Mouse (Mus musculus) heart, adult 2 months (tissue): ENCODE data around the gene Ano1. TPM values are rescaled to one million over a fixed set of nuclear protein-coding genes. Genes with fewer than 3 reads are reported as not detected.
A peak's percentile ranks its signal among the peaks of the same experiment; 100 is the strongest.

Source experiments
- DNase-seq, 2 experiments: peaks; one replicate each; pipeline ENCODE4 v3.0.0; 2021
- H3K27ac ChIP-seq: fragments of 200-600 bp; 2 replicates; pipeline ENCODE4 v1.8.1; 2022
- H3K27me3 ChIP-seq: fragments of 200-500 bp; 2 replicates; pipeline ENCODE4 v1.6.1; 2012; ENCODE audit warnings: mild to moderate bottlenecking, low read length, inconsistent platforms, mixed read lengths; ENCODE audit not compliant: control insufficient read depth, insufficient read depth
- H3K36me3 ChIP-seq: fragments of 200-500 bp; 2 replicates; pipeline ENCODE4 v1.6.1; 2012; ENCODE audit warnings: low read length, inconsistent platforms; ENCODE audit not compliant: control insufficient read depth, insufficient read depth
- H3K4me1 ChIP-seq: fragments of 200-500 bp; 2 replicates; pipeline ENCODE4 v1.6.1; 2011; ENCODE audit warnings: low read length; ENCODE audit not compliant: control insufficient read depth, insufficient read depth
- H3K4me3 ChIP-seq: fragments of 200-600 bp; 2 replicates; pipeline ENCODE4 v1.8.1; 2022
- H3K79me2 ChIP-seq: fragments of 200-500 bp; replicated peaks from 2 replicates; pipeline ENCODE4 v1.6.1; 2012; ENCODE audit warnings: mild to moderate bottlenecking, inconsistent platforms, low read length, moderate library complexity, mixed read lengths; ENCODE audit not compliant: control insufficient read depth, insufficient read depth
- H3K9ac ChIP-seq: fragments of 200-500 bp; 2 replicates; pipeline ENCODE4 v1.6.1; 2012; ENCODE audit warnings: low read depth, mild to moderate bottlenecking, control low read depth, inconsistent platforms, low read length, mixed read lengths
- CTCF ChIP-seq: fragments of 200-600 bp; IDR thresholded peaks from 2 replicates; pipeline ENCODE4 v1.8.1; 2022; ENCODE audit warnings: antibody characterized with exemption, mild to moderate bottlenecking, moderate library complexity
- EP300 ChIP-seq: fragments of 200-500 bp; IDR thresholded peaks from 2 replicates; pipeline ENCODE4 v1.6.1; 2011; ENCODE audit warnings: low read depth, low read length, control low read depth; ENCODE audit not compliant: insufficient read depth
- POLR2A ChIP-seq: fragments of 200-500 bp; IDR thresholded peaks from 2 replicates; pipeline ENCODE4 v1.6.1; 2011; ENCODE audit warnings: mild to moderate bottlenecking, low read depth, low read length, control low read depth; ENCODE audit not compliant: insufficient read depth
- WGBS: fragments of 180-500 bp; shearing (Covaris S2); methylation state at CpG from one replicate; pipeline ENCODE4 v1.1.7; 2018; 5-methylcytosine and 5-hydroxymethylcytosine counted together
- intact Hi-C: fragments of 180-260 bp; cut with DNase I; formaldehyde crosslinking; loops from one replicate; pipeline ENCODE4 v1.15.1; 2025
- polyA plus RNA-seq: library from polyadenylated mRNA; depleted of rRNA; stranded (reverse); fragments of >200 nt; gene quantifications from 2 replicates; pipeline ENCODE4 v1.2.3, GENCODE M21; 2012
- total RNA-seq, 2 experiments: library from RNA; stranded (reverse); gene quantifications; 2 replicates each; pipeline ENCODE4 v1.2.3; 2021

The Ano1 gene
- total and polyA plus RNA-seq, 3 experiments = 11.1 to 12.5 (median 11.7) TPM

- no peaks in the 10 kb centered on the region for H3K27me3 ChIP-seq
- H3K4me3 ChIP-seq = no peak overlapping the region
- no peak for DNase-seq
- WGBS = 51% methylated on average over 36 of the region's 36 CpGs
- H3K27ac ChIP-seq = no peak overlapping the region
- intact Hi-C loops = no loop called here
- no peaks in the 10 kb centered on the region for H3K79me2 ChIP-seq
- no peaks in the 10 kb centered on the region for H3K4me1 ChIP-seq
- no peak overlapping the region for H3K9ac ChIP-seq
- no peaks in the 10 kb centered on the region for H3K36me3 ChIP-seq
- TF ChIP-seq CTCF = peak; percentile 24; the same call in 1 of the 2 replicates
- no peak for TF ChIP-seq POLR2A
- no peak for TF ChIP-seq EP300
These were observed 38.1 kb upstream of the Ano1 start for GRCm38 (mm10) chr7:144789601-144790556.

- H3K36me3 ChIP-seq = no peaks in the 10 kb centered on the region
- DNase-seq = no peak
- H3K27me3 ChIP-seq = no peaks in the 10 kb centered on the region
- no peaks in the 10 kb centered on the region for H3K79me2 ChIP-seq
- H3K4me1 ChIP-seq = no peaks in the 10 kb centered on the region
- H3K27ac ChIP-seq = no peak overlapping the region
- no peak for TF ChIP-seq POLR2A
- TF ChIP-seq EP300 = no peak
- TF ChIP-seq CTCF = no peak
- 15% methylated on average over 4 of the region's 4 CpGs for WGBS
- no peak overlapping the region for H3K4me3 ChIP-seq
- intact Hi-C loops = no loop called here
- H3K9ac ChIP-seq = no peak overlapping the region
These were observed 36.9 kb upstream of the Ano1 start for GRCm38 (mm10) chr7:144788631-144789030.

- TF ChIP-seq EP300 (no peak), POLR2A (no peak), CTCF (no peak)
- H3K27ac ChIP-seq = no peak overlapping the region
- intact Hi-C loops = no loop called here
- no peak overlapping the region for H3K9ac ChIP-seq
- no peaks in the 10 kb centered on the region for H3K4me1 ChIP-seq
- WGBS = 85% methylated on average over 5 of the region's 5 CpGs
- no peaks in the 10 kb centered on the region for H3K36me3 ChIP-seq
- DNase-seq = no peak
- H3K27me3 ChIP-seq = no peaks in the 10 kb centered on the region
- no peak overlapping the region for H3K4me3 ChIP-seq
- H3K79me2 ChIP-seq = no peaks in the 10 kb centered on the region
These were observed 35.7 kb upstream of the Ano1 start for GRCm38 (mm10) chr7:144787501-144787900.

GRCm38 (mm10) chr7:144786571-144786970 is 34.8 kb upstream of the Ano1 start:
- Histone ChIP-seq H3K9ac (no peak overlapping the region), H3K27ac (no peak overlapping the region), H3K27me3 (no peaks in the 10 kb centered on the region), H3K4me3 (no peak overlapping the region), H3K4me1 (no peaks in the 10 kb centered on the region), H3K79me2 (no peaks in the 10 kb centered on the region), H3K36me3 (no peaks in the 10 kb centered on the region)
- WGBS = 23% methylated on average over 3 of the region's 3 CpGs
- TF ChIP-seq EP300 = no peak
- TF ChIP-seq POLR2A = no peak
- no peak for TF ChIP-seq CTCF
- DNase-seq = no peak
- intact Hi-C loops = no loop called here

- WGBS = 60% methylated on average over 4 of the region's 4 CpGs
- Histone ChIP-seq H3K4me3 (no peak overlapping the region), H3K27ac (no peak overlapping the region), H3K4me1 (no peaks in the 10 kb centered on the region), H3K9ac (no peak overlapping the region), H3K36me3 (no peaks in the 10 kb centered on the region), H3K79me2 (no peaks in the 10 kb centered on the region), H3K27me3 (no peaks in the 10 kb centered on the region)
- no peak for TF ChIP-seq POLR2A
- no peak for TF ChIP-seq EP300
- TF ChIP-seq CTCF = no peak
- intact Hi-C loops = loop anchor here (5.0 kb wide), 1 partner anchor 108 kb away; no protein-coding TSS in a partner anchor
- no peak for DNase-seq
These were observed 32.4 kb upstream of the Ano1 start for GRCm38 (mm10) chr7:144784176-144784575.

- H3K9ac ChIP-seq = no peak overlapping the region
- DNase-seq = no peak
- no peaks in the 10 kb centered on the region for H3K79me2 ChIP-seq
- 78% methylated on average over 1 of the region's 1 CpGs for WGBS
- H3K36me3 ChIP-seq = no peaks in the 10 kb centered on the region
- intact Hi-C loops = loop anchor here (5.0 kb wide), 1 partner anchor 110 kb away; no protein-coding TSS in a partner anchor
- H3K27me3 ChIP-seq = no peaks in the 10 kb centered on the region
- no peak overlapping the region for H3K4me3 ChIP-seq
- no peak for TF ChIP-seq POLR2A
- TF ChIP-seq CTCF = no peak
- no peak for TF ChIP-seq EP300
- no peaks in the 10 kb centered on the region for H3K4me1 ChIP-seq
- no peak overlapping the region for H3K27ac ChIP-seq
These were observed 30.6 kb upstream of the Ano1 start for GRCm38 (mm10) chr7:144782402-144782801.
